Mouse (Mus musculus) limb, embryonic 11.5 days (tissue): ENCODE results near the gene Atxn10. TPM values are rescaled to one million over a fixed set of nuclear protein-coding genes. Genes with fewer than 3 reads are reported as not detected.

Source experiments
- ATAC-seq: fragments of 200-750 bp; cut with Nextera tagmentation; 2 replicates; pipeline ENCODE4 v1.8.0; 2017; ENCODE audit warnings: low read depth; ENCODE audit not compliant: insufficient number of reproducible peaks, low FRiP score, low TSS enrichment
- DNase-seq: peaks from one replicate; pipeline ENCODE4 v3.0.0-alpha.2; 2015; ENCODE audit warnings: low spot score
- H3K27ac ChIP-seq: fragments of 300-500 bp; sonication (generic); replicated peaks from 2 replicates; pipeline ENCODE4 v1.5.1; 2014; ENCODE audit warnings: low read depth, mild to moderate bottlenecking, low read length
- H3K27me3 ChIP-seq: fragments of 300-500 bp; sonication (generic); 2 replicates; pipeline ENCODE4 v1.6.1; 2014; ENCODE audit warnings: mild to moderate bottlenecking, low read length, mixed read lengths; ENCODE audit not compliant: control insufficient read depth, insufficient read depth
- H3K36me3 ChIP-seq: fragments of 300-500 bp; sonication (generic); 2 replicates; pipeline ENCODE4 v1.6.1; 2014; ENCODE audit warnings: mild to moderate bottlenecking, low read length, moderate library complexity, mixed read lengths; ENCODE audit not compliant: control insufficient read depth, insufficient read depth
- H3K4me1 ChIP-seq: fragments of 300-500 bp; sonication (generic); 2 replicates; pipeline ENCODE4 v1.6.1; 2014; ENCODE audit warnings: low read length, mixed read lengths; ENCODE audit not compliant: control insufficient read depth, insufficient read depth
- H3K4me2 ChIP-seq: fragments of 300-500 bp; sonication (generic); 2 replicates; pipeline ENCODE4 v1.6.1; 2014; ENCODE audit warnings: low read depth, mild to moderate bottlenecking, moderate library complexity; ENCODE audit not compliant: severe bottlenecking
- H3K4me3 ChIP-seq: fragments of 300-500 bp; sonication (generic); 2 replicates; pipeline ENCODE4 v1.5.1; 2014; ENCODE audit warnings: low read depth, low read length
- H3K9ac ChIP-seq: fragments of 300-500 bp; sonication (generic); 2 replicates; pipeline ENCODE4 v1.6.1; 2014; ENCODE audit warnings: mild to moderate bottlenecking, low read length
- H3K9me3 ChIP-seq: fragments of 300-500 bp; sonication (generic); 2 replicates; pipeline ENCODE4 v1.6.1; 2016; ENCODE audit warnings: low read length; ENCODE audit not compliant: control insufficient read depth
- WGBS: fragments of 180-500 bp; shearing (Covaris S2); extraction: QIAGEN DNeasy Blood & Tissue Kit; methylation state at CpG from one replicate; pipeline ENCODE4 v1.1.7; 2014; 5-methylcytosine and 5-hydroxymethylcytosine counted together
- polyA plus RNA-seq: library from polyadenylated mRNA; unstranded; fragments of >200 nt; fragmentation: Nextera tagmentation; extraction: Ambion mirVana; gene quantifications from 2 replicates; pipeline ENCODE4 v1.2.1, GENCODE M21; 2014

Atxn10 gene
- polyA plus RNA-seq, 1 experiment from 2014 or later, result 331 TPM

DNA sequence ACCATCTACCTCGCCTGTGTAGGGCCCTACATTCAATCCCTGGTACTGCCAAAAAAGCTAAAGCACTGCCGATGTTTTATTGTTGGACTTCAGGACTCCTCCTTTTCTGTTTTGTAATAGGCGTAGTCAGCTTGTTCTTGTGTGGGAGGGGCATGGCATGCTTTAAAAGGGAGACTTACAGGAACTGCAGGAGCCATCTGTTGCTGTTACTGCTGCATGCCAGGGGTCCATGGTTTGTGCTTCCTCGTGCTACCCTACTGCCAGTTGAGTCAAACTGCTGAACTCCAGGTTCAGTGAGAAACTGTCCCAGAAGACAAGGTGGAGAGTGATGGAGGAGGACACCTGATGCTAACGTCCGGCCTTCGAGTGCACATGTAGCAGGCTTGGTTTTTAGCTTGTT lies 65.9 kb downstream of the Atxn10 start:
- Histone ChIP-seq H3K4me1 (no peaks in the 10 kb centered on the region), H3K9me3 (no peaks in the 10 kb centered on the region), H3K4me3 (no peak overlapping the region), H3K36me3 (no peaks in the 10 kb centered on the region), H3K27ac (no peak overlapping the region), H3K27me3 (no peaks in the 10 kb centered on the region), H3K9ac (no peak overlapping the region), H3K4me2 (no peak overlapping the region)
- no peak for ATAC-seq
- DNase-seq, result no peak
- WGBS, result 80% methylated on average over 7 of the region's 7 CpGs

DNA sequence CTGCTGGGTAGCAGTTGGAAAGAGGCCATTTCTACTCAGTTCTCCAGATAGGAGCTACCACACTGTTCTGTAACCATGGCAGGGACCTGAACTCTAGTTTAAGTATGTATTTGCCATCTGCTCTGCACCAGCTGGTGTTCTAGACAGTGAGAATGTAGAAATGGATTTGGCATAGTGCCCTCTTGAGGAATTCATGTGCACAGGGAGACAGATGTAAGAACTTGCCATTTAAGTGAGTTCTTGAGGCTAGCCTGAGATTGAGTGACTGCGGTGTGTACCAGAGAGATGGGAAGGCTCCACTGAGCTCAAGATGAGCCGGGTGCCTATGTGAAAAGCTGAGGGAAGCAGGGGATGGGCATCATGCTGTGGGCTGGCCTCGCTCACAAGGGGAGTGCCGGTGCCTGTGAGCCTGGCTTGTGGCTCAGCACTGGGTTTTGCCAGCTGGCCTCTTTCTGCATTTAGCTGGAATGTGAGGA lies 67.2 kb downstream of the Atxn10 start:
- no peaks in the 10 kb centered on the region for H3K4me1 ChIP-seq
- H3K36me3 ChIP-seq, result no peaks in the 10 kb centered on the region
- H3K9ac ChIP-seq, result no peak overlapping the region
- no peak overlapping the region for H3K4me3 ChIP-seq
- no peak overlapping the region for H3K4me2 ChIP-seq
- no peaks in the 10 kb centered on the region for H3K9me3 ChIP-seq
- no peak for DNase-seq
- H3K27ac ChIP-seq, result no peak overlapping the region
- ATAC-seq, result no peak
- 92% methylated on average over 4 of the region's 4 CpGs for WGBS
- H3K27me3 ChIP-seq, result no peaks in the 10 kb centered on the region

DNA sequence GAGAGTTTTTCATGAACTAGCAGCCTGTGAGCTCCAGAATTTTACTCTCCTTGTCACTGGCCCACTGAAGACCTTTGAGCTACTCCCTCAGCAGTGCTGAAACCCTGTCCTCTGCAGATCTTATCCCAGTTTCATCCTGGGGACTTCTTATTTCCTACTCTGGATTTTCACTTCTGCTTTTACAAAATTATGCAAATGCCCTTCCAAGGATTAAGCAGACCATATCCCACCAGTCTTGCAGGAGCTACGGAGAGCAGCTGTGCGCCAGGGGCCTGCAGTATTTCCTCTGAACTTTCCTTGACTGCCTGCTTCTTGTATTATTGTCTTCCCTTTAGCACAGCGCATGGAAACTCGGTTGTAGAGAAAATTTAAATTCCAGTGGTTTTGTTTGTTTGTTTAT lies 68.7 kb downstream of the Atxn10 start:
- Histone ChIP-seq H3K4me2 (no peak overlapping the region), H3K4me3 (no peak overlapping the region), H3K36me3 (no peaks in the 10 kb centered on the region), H3K9ac (no peak overlapping the region), H3K4me1 (no peaks in the 10 kb centered on the region), H3K27me3 (no peaks in the 10 kb centered on the region), H3K27ac (no peak overlapping the region), H3K9me3 (no peaks in the 10 kb centered on the region)
- ATAC-seq, result no peak
- DNase-seq, result no peak
- 91% methylated on average over 4 of the region's 4 CpGs for WGBS

DNA sequence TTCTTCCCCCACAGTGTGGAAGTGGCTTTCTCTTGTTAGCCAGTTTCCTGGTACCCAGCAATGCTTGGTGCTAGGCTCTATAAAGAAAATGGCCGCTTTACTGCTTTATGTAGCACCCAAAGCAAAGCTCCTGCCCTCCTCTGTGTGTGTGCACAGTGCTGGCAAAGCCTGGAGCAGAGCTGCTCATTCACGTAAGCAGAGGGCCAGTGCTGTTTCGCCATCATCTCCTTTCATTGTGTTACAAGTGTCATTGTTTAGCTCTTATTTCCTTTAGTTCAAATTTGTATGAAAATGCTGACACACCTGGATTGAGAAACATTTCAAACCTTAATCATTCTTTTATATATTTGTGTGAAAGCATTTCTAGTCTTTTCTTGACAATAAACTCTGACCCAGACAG lies 69.5 kb downstream of the Atxn10 start:
- Histone ChIP-seq H3K27ac (no peak overlapping the region), H3K27me3 (no peaks in the 10 kb centered on the region), H3K4me1 (no peaks in the 10 kb centered on the region), H3K4me2 (no peak overlapping the region), H3K4me3 (no peak overlapping the region), H3K36me3 (no peaks in the 10 kb centered on the region), H3K9ac (no peak overlapping the region), H3K9me3 (no peaks in the 10 kb centered on the region)
- DNase-seq (no peak), ATAC-seq (no peak)
- WGBS, result 91% methylated on average over 3 of the region's 3 CpGs

DNA sequence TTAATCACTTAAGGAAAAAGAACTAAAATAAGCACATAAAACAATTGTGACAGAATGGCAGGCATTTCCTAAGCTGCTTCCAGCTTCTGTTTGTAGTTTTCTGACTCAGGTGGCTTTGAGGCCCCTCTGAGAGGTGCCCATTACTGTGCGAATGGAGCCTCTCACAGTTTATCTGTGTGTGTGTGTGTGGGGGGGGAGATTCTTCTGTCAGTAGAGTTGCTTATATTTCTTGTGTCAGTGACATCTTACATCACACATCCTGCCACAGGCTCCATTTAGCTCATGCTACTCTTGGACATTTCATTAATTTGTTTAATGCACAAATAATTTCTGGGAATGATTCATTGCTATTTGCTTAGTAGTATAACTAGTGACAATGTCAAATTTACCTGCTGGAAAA lies 70.8 kb downstream of the Atxn10 start:
- WGBS, result 78% methylated on average over 1 of the region's 1 CpGs
- H3K27ac ChIP-seq, result no peak overlapping the region
- no peaks in the 10 kb centered on the region for H3K27me3 ChIP-seq
- DNase-seq, result no peak
- no peaks in the 10 kb centered on the region for H3K36me3 ChIP-seq
- no peak for ATAC-seq
- H3K4me2 ChIP-seq, result no peak overlapping the region
- no peaks in the 10 kb centered on the region for H3K9me3 ChIP-seq
- H3K4me3 ChIP-seq, result no peak overlapping the region
- H3K4me1 ChIP-seq, result no peaks in the 10 kb centered on the region
- H3K9ac ChIP-seq, result no peak overlapping the region

DNA sequence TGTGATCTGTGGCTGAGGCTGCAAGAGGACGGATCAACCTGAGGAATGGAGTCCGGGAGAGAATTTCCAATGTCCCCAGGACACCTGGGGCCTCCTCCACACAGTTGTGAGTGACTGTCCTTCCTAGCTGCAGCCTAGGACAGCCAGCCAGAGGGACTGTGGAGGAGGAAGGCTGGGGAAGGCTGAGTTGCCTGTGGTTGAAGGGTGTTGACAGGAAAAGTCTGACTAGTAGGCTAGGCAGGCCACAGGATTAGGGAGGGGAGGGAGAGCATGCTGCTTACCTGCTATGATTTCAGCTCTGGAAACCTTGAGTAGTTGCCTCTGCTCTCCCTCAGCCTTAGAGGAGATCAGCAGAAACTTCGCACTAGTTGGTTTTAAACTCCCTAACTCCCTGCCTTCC lies 71.3 kb downstream of the Atxn10 start:
- H3K4me2 ChIP-seq, result no peak overlapping the region
- H3K4me1 ChIP-seq, result no peaks in the 10 kb centered on the region
- H3K27me3 ChIP-seq, result no peaks in the 10 kb centered on the region
- DNase-seq (no peak), ATAC-seq (no peak)
- 82% methylated on average over 3 of the region's 3 CpGs for WGBS
- H3K9ac ChIP-seq, result no peak overlapping the region
- H3K4me3 ChIP-seq, result no peak overlapping the region
- H3K27ac ChIP-seq, result no peak overlapping the region
- no peaks in the 10 kb centered on the region for H3K36me3 ChIP-seq
- no peaks in the 10 kb centered on the region for H3K9me3 ChIP-seq

DNA sequence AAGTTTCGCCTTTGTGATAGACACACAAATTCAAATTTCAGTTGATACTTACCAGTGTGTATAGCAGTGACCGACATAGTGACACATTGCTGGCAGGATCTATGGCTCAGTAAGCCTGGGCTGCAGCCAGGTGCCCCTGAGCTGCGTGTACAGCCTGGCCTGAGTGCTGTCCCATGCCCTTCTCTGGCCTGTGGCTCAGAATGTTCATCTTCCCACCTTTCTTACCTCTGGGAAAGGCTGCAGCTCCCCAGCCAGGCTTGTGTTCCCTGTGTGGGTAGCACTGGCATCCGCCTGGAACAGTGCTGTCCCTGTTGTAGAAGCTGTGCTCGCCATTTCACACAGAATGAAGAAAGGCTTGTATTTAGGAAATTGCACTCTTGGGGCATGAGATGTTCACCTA lies 72.7 kb downstream of the Atxn10 start:
- ATAC-seq (no peak), DNase-seq (no peak)
- H3K4me2 ChIP-seq, result no peak overlapping the region
- no peak overlapping the region for H3K9ac ChIP-seq
- H3K4me1 ChIP-seq, result no peaks in the 10 kb centered on the region
- 88% methylated on average over 5 of the region's 5 CpGs for whole genome bisulfite sequencing
- H3K36me3 ChIP-seq, result no peaks in the 10 kb centered on the region
- H3K27ac ChIP-seq, result no peak overlapping the region
- no peaks in the 10 kb centered on the region for H3K27me3 ChIP-seq
- H3K9me3 ChIP-seq, result no peaks in the 10 kb centered on the region
- no peak overlapping the region for H3K4me3 ChIP-seq

DNA sequence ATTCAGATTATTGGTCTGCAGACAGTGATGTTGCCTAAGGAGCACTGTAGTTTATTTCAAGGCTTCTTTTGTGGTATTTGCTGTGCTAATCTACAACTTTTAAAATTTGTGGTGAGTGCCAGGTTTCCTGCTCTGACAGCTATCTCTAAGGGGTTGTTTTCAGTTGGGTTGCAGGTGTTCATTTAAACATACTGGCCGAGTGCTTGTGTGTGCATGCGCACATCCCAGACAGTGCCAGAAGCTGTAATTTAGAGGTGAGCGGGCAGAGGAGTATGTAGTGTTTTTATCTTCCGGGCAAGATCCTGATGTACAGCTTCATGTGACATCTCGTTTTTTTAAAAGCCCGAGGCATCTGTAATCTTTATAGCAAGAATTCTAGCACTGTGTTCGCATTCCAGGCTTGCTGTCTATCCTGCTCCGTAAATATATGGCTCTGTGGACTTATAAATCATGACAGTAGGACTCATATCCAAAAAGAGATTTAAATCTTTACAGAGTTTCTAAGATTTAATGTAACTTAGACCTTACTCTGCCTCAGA lies 73.3 kb downstream of the Atxn10 start:
- Histone ChIP-seq H3K9ac (no peak overlapping the region), H3K36me3 (no peaks in the 10 kb centered on the region), H3K4me1 (no peaks in the 10 kb centered on the region), H3K27me3 (no peaks in the 10 kb centered on the region), H3K9me3 (no peaks in the 10 kb centered on the region), H3K27ac (no peak overlapping the region), H3K4me3 (no peak overlapping the region), H3K4me2 (no peak overlapping the region)
- DNase-seq, result no peak
- WGBS, result 79% methylated on average over 8 of the region's 8 CpGs
- no peak for ATAC-seq

DNA sequence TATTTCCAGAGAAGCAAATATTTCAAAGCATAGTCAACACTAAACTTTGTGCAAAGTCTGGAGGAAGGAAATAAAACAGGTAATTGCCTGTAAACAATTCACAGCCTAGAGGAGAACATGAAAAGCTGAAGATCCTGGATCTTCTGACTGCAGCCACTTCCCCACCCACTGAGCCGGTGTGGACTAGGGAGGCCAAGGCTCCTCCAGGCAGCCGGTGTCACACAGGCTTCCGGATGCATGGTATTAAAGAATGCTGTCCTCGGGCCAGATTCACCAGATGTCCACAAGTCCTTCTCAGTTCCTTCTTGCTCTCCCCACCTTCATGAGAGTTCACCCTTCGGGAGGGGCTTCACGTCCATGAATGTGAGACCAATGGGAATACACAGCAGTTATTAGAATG lies 73.8 kb downstream of the Atxn10 start:
- H3K27me3 ChIP-seq, result no peaks in the 10 kb centered on the region
- 0 out of 2 replicates have a peak, but pooled peaks cover 2% of the 10 kb centered on the region for H3K36me3 ChIP-seq
- H3K4me2 ChIP-seq, result no peak overlapping the region
- no peak for ATAC-seq
- no peak overlapping the region for H3K27ac ChIP-seq
- DNase-seq, result no peak
- H3K4me3 ChIP-seq, result no peak overlapping the region
- no peak overlapping the region for H3K9ac ChIP-seq
- no peaks in the 10 kb centered on the region for H3K9me3 ChIP-seq
- H3K4me1 ChIP-seq, result no peaks in the 10 kb centered on the region
- 76% methylated on average over 6 of the region's 6 CpGs for WGBS
